8 mouse cellular contexts compared by ENCODE assay signal in the genomic region with DNA sequence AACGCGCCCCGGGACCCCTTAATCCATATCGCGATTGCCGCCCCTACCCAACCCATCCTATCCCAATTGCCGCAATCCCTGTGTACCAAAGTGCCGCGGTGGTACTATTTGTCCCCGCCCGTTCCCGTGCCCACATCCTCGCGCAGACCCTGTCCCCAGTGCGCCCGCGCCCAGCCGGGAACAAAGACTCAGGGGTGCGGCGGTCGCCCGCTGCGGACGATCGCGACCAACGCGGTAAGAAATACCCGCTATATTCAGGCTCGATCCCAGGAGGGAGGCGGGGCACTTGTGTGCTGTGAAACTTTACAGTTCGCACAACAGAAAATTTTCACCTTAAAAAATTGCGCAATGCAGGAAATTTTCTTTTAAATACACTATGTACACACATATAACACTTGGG. TPM values are rescaled to one million over a fixed set of nuclear protein-coding genes. Genes with fewer than 3 reads are reported as not detected.
DNase-seq lines count a peak whose midpoint lies in the region; ATAC-seq lines count a peak whose summit lies in the region.
"Had no signal": no experiment of that assay in that cellular context is flagged by ENCODE, and none has a peak within 500 bp of the region (broad histone marks: within the 10 kb centered on the region; RNA-seq: fewer than 3 reads in every experiment).

No protein-coding gene starts in this region.

- H3K27me3 ChIP-seq in lung, embryonic 16.5 days (ENCODE audit: control insufficient read depth, insufficient read depth, low read depth, low read length), result no peaks in the 10 kb centered on the region
- no peaks in the 10 kb centered on the region for H3K27me3 ChIP-seq in forebrain, embryonic 10.5 days (ENCODE audit: poor library complexity, severe bottlenecking)
- H3K27me3 ChIP-seq in limb, embryonic 13.5 days, result no peaks in the 10 kb centered on the region
- H3K27me3 ChIP-seq in stomach, embryonic 15.5 days (replicated peaks), result no peaks in the 10 kb centered on the region

- intact Hi-C loops in left cerebral cortex, postnatal 4 days (cut with DNase I), result loop anchor here (5.0 kb wide), 2 partner anchors 83 to 98 kb away; no protein-coding TSS in a partner anchor

- H3K4me3 ChIP-seq in lung, embryonic 16.5 days (ENCODE audit: low read length), result peak overlapping the region; percentile 54
- peak overlapping the region; percentile 69 for H3K4me3 ChIP-seq in forebrain, embryonic 10.5 days
- peak overlapping the region; percentile 56 for H3K4me3 ChIP-seq in limb, embryonic 13.5 days
- peak overlapping the region; percentile 46 for H3K4me3 ChIP-seq in stomach, embryonic 15.5 days (replicated peaks)

- peaks cover 18% of the 10 kb centered on the region for H3K4me1 ChIP-seq in lung, embryonic 16.5 days (replicated peaks; ENCODE audit: control insufficient read depth, insufficient read depth, low read length)
- peaks cover 85% of the 10 kb centered on the region for H3K4me1 ChIP-seq in forebrain, embryonic 10.5 days
- H3K4me1 ChIP-seq in limb, embryonic 13.5 days, result peaks cover 64% of the 10 kb centered on the region
- peaks cover 22% of the 10 kb centered on the region for H3K4me1 ChIP-seq in stomach, embryonic 15.5 days

- H3K9ac ChIP-seq in lung, embryonic 16.5 days (ENCODE audit: low read length), result peak overlapping the region; percentile 69
- peak overlapping the region; percentile 74 for H3K9ac ChIP-seq in limb, embryonic 13.5 days
- peak overlapping the region; percentile 30; the same call in 1 of the 2 replicates for H3K9ac ChIP-seq in stomach, embryonic 15.5 days

- peak overlapping the region; percentile 61 for H3K4me2 ChIP-seq in lung, embryonic 16.5 days (ENCODE audit: low read depth, low read length)
- H3K4me2 ChIP-seq in limb, embryonic 13.5 days (replicated peaks), result peak overlapping the region; percentile 70
- H3K4me2 ChIP-seq in stomach, embryonic 15.5 days, result peak overlapping the region; percentile 67

- ATAC-seq in lung, embryonic 16.5 days (ENCODE audit: low read depth), result 0 out of 2 replicates have a peak, but pooled peaks have one; percentile 9
- ATAC-seq in limb, embryonic 13.5 days (ENCODE audit: low FRiP score, low read depth), result no peak
- ATAC-seq in stomach, embryonic 15.5 days (ENCODE audit: insufficient read depth, low FRiP score, low read depth), result no peak

- H3K27ac ChIP-seq in lung, embryonic 16.5 days (ENCODE audit: low read length), result peak overlapping the region; percentile 66
- peak overlapping the region; percentile 91 for H3K27ac ChIP-seq in forebrain, embryonic 10.5 days
- peak overlapping the region; percentile 77 for H3K27ac ChIP-seq in limb, embryonic 13.5 days
- 0 out of 2 replicates have a peak overlapping the region, but pooled peaks have one; percentile 8 for H3K27ac ChIP-seq in stomach, embryonic 15.5 days
- H3K27ac ChIP-seq: macrophage had no signal

- H3K36me3 ChIP-seq in lung, embryonic 16.5 days (ENCODE audit: control insufficient read depth, insufficient read depth, low read length), result peaks cover 35% of the 10 kb centered on the region
- peaks cover 86% of the 10 kb centered on the region for H3K36me3 ChIP-seq in forebrain, embryonic 10.5 days (replicated peaks)
- peaks cover 74% of the 10 kb centered on the region for H3K36me3 ChIP-seq in limb, embryonic 13.5 days
- peaks cover 39% of the 10 kb centered on the region for H3K36me3 ChIP-seq in stomach, embryonic 15.5 days

- 36% methylated on average over 33 of the region's 33 CpGs for WGBS in lung, embryonic 16.5 days
- WGBS in forebrain, embryonic 10.5 days, result 44% methylated on average over 33 of the region's 33 CpGs
- 46% methylated on average over 33 of the region's 33 CpGs for WGBS in limb, embryonic 13.5 days
- 40% methylated on average over 33 of the region's 33 CpGs for WGBS in stomach, embryonic 15.5 days

- no peak for DNase-seq in lung, adult 18-20 months
- no peak for DNase-seq in forebrain, embryonic 10.5 days (ENCODE audit: extremely low spot score, low spot score)
- DNase-seq in spleen, postnatal 4 days (ENCODE audit: low spot score in 2 of 2), result no peak
- DNase-seq in left cerebral cortex, postnatal 4 days, result no peak

- H3K9me3 ChIP-seq in lung, embryonic 16.5 days (ENCODE audit: control insufficient read depth, low read length), result peaks cover 40% of the 10 kb centered on the region
- peaks cover 55% of the 10 kb centered on the region for H3K9me3 ChIP-seq in forebrain, embryonic 10.5 days
- peaks cover 65% of the 10 kb centered on the region for H3K9me3 ChIP-seq in limb, embryonic 13.5 days
- H3K9me3 ChIP-seq in stomach, embryonic 15.5 days, result no peaks in the 10 kb centered on the region

RNA-seq across cellular contexts. Expression of a gene that starts 0.4 kb away (rescaled TPM):
- polyA plus RNA-seq in lung, embryonic 16.5 days (2015; fragmentation: Nextera tagmentation; extraction: Ambion mirVana), result 614 and 619 TPM in 2 replicates
- polyA plus RNA-seq in forebrain, embryonic 10.5 days (2016; fragmentation: Nextera tagmentation; extraction: Ambion mirVana), result 1,904 and 2,173 TPM in 2 replicates
- polyA plus RNA-seq in limb, embryonic 13.5 days (2015; fragmentation: Nextera tagmentation; extraction: Ambion mirVana), result 993 and 1,087 TPM in 2 replicates
- 404 and 410 TPM in 2 replicates for polyA plus RNA-seq in stomach, embryonic 15.5 days (2015; fragmentation: Nextera tagmentation; extraction: Ambion mirVana)
- total RNA-seq in left cerebral cortex, postnatal 4 days (2021), result 1,000 to 10,000 TPM; 1,316 to 1,920 TPM
- polyA plus RNA-seq: macrophage had no signal

RNA-seq across cellular contexts. Expression of a gene that starts 10.8 kb away (rescaled TPM):
- polyA plus RNA-seq in lung, embryonic 16.5 days (2015; fragmentation: Nextera tagmentation; extraction: Ambion mirVana), result 52.8 and 56.2 TPM in 2 replicates
- 78.7 and 82.3 TPM in 2 replicates for polyA plus RNA-seq in forebrain, embryonic 10.5 days (2016; fragmentation: Nextera tagmentation; extraction: Ambion mirVana)
- 71.0 and 71.6 TPM in 2 replicates for polyA plus RNA-seq in limb, embryonic 13.5 days (2015; fragmentation: Nextera tagmentation; extraction: Ambion mirVana)
- 40.4 and 44.3 TPM in 2 replicates for polyA plus RNA-seq in stomach, embryonic 15.5 days (2015; fragmentation: Nextera tagmentation; extraction: Ambion mirVana)
- total RNA-seq in left cerebral cortex, postnatal 4 days (2021), result 100 to 1,000 TPM; 161 to 182 TPM

Comparison
In these comparisons a context has a peak if more than half of its experiments do, and no peak if none do; other contexts are left out.
1. H3K27ac ChIP-seq: peak in every context shown above with its lines; median percentile 91 in forebrain, embryonic 10.5 days; 77 in limb, embryonic 13.5 days; 66 in lung, embryonic 16.5 days; 8 in stomach, embryonic 15.5 days.